Mouse (Mus musculus): ENCODE data around the gene Map4k3.
"Not testable (repeated sequence)": the region's sequence is repeated elsewhere in the genome, so short reads cannot be mapped to it uniquely, and the experiment has no call there.

The Map4k3 gene

GRCm38 (mm10) chr17:80543646-80544045 lies 184.6 kb downstream of the Map4k3 start:
- in situ Hi-C loops (cut with MboI, MseI) = no loop called here

GRCm38 (mm10) chr17:80537136-80537535 lies 191.1 kb downstream of the Map4k3 start:
- in situ Hi-C loops (cut with MboI, MseI) = no loop called here

- in situ Hi-C loops (cut with MboI, MseI) = no loop called here
These were observed 192.7 kb downstream of the Map4k3 start for GRCm38 (mm10) chr17:80535633-80536032.

GRCm38 (mm10) chr17:80531351-80531750 lies 196.9 kb downstream of the Map4k3 start:
- in situ Hi-C loops (cut with MboI, MseI) = not testable (repeated sequence)
